Mouse (Mus musculus): Measurements from ENCODE around the gene F11r. TPM values are rescaled to one million over a fixed set of nuclear protein-coding genes. Genes with fewer than 3 reads are reported as not detected.

Gene F11r
- polyA plus RNA-seq, 1 experiment: 9.0 TPM

- H3K27ac ChIP-seq (ENCODE audit: insufficient read depth, low read length): no peak overlapping the region
- TF ChIP-seq POLR2A (IDR thresholded peaks at IDR 0.05; ENCODE audit: extremely low read depth, insufficient read depth, low read length) (no peak), CTCF (IDR thresholded peaks at IDR 0.05; ENCODE audit: extremely low read depth, insufficient read depth, low read length) (no peak)
- H3K4me1 ChIP-seq (ENCODE audit: control insufficient read depth, insufficient read depth, low read length): no peaks in the 10 kb centered on the region
- H3K4me3 ChIP-seq (ENCODE audit: insufficient read depth, low read length): peak overlapping the region; percentile 15; the same call in 1 of the 2 replicates
Measured at GRCm38 (mm10) chr1:171477758-171478545, 40.6 kb downstream of the F11r start.

GRCm38 (mm10) chr1:171478968-171479367, 41.6 kb downstream of the F11r start:
- TF ChIP-seq POLR2A (IDR thresholded peaks at IDR 0.05; ENCODE audit: extremely low read depth, insufficient read depth, low read length): no peak
- peak; percentile 85 for TF ChIP-seq CTCF (IDR thresholded peaks at IDR 0.05; ENCODE audit: extremely low read depth, insufficient read depth, low read length)
- Histone ChIP-seq H3K4me1 (ENCODE audit: control insufficient read depth, insufficient read depth, low read length) (no peaks in the 10 kb centered on the region), H3K4me3 (ENCODE audit: insufficient read depth, low read length) (no peak overlapping the region), H3K27ac (ENCODE audit: insufficient read depth, low read length) (no peak overlapping the region)

- Histone ChIP-seq H3K4me1 (ENCODE audit: control insufficient read depth, insufficient read depth, low read length) (no peaks in the 10 kb centered on the region), H3K27ac (ENCODE audit: insufficient read depth, low read length) (no peak overlapping the region), H3K4me3 (ENCODE audit: insufficient read depth, low read length) (no peak overlapping the region)
- no peak for TF ChIP-seq CTCF (IDR thresholded peaks at IDR 0.05; ENCODE audit: extremely low read depth, insufficient read depth, low read length)
- TF ChIP-seq POLR2A (IDR thresholded peaks at IDR 0.05; ENCODE audit: extremely low read depth, insufficient read depth, low read length): no peak
Measured at GRCm38 (mm10) chr1:171494241-171494640, 56.9 kb downstream of the F11r start.

GRCm38 (mm10) chr1:171495371-171495770, 58.0 kb downstream of the F11r start:
- no peak for TF ChIP-seq POLR2A (IDR thresholded peaks at IDR 0.05; ENCODE audit: extremely low read depth, insufficient read depth, low read length)
- TF ChIP-seq CTCF (IDR thresholded peaks at IDR 0.05; ENCODE audit: extremely low read depth, insufficient read depth, low read length): no peak
- H3K27ac ChIP-seq (ENCODE audit: insufficient read depth, low read length): no peak overlapping the region
- no peaks in the 10 kb centered on the region for H3K4me1 ChIP-seq (ENCODE audit: control insufficient read depth, insufficient read depth, low read length)
- no peak overlapping the region for H3K4me3 ChIP-seq (ENCODE audit: insufficient read depth, low read length)

- TF ChIP-seq CTCF (IDR thresholded peaks at IDR 0.05; ENCODE audit: extremely low read depth, insufficient read depth, low read length): no peak
- Histone ChIP-seq H3K4me3 (ENCODE audit: insufficient read depth, low read length) (no peak overlapping the region), H3K4me1 (ENCODE audit: control insufficient read depth, insufficient read depth, low read length) (peaks cover 1% of the 10 kb centered on the region; the same call in 1 of the 2 replicates), H3K27ac (ENCODE audit: insufficient read depth, low read length) (no peak overlapping the region)
Measured at GRCm38 (mm10) chr1:171499856-171500255, 62.5 kb downstream of the F11r start.

- Histone ChIP-seq H3K4me1 (ENCODE audit: control insufficient read depth, insufficient read depth, low read length) (peaks cover 1% of the 10 kb centered on the region; the same call in 1 of the 2 replicates), H3K27ac (ENCODE audit: insufficient read depth, low read length) (no peak overlapping the region), H3K4me3 (ENCODE audit: insufficient read depth, low read length) (no peak overlapping the region)
- TF ChIP-seq CTCF (IDR thresholded peaks at IDR 0.05; ENCODE audit: extremely low read depth, insufficient read depth, low read length): no peak
- TF ChIP-seq POLR2A (IDR thresholded peaks at IDR 0.05; ENCODE audit: extremely low read depth, insufficient read depth, low read length): no peak
Measured at GRCm38 (mm10) chr1:171501016-171501610, 63.8 kb downstream of the F11r start.

- Histone ChIP-seq H3K4me1 (ENCODE audit: control insufficient read depth, insufficient read depth, low read length) (peaks cover 1% of the 10 kb centered on the region; the same call in 1 of the 2 replicates), H3K4me3 (ENCODE audit: insufficient read depth, low read length) (no peak overlapping the region), H3K27ac (ENCODE audit: insufficient read depth, low read length) (no peak overlapping the region)
- TF ChIP-seq CTCF (IDR thresholded peaks at IDR 0.05; ENCODE audit: extremely low read depth, insufficient read depth, low read length) (peak; percentile 47), POLR2A (IDR thresholded peaks at IDR 0.05; ENCODE audit: extremely low read depth, insufficient read depth, low read length) (no peak)
Measured at GRCm38 (mm10) chr1:171501636-171502080, 64.3 kb downstream of the F11r start.

GRCm38 (mm10) chr1:171502388-171503249, 65.3 kb downstream of the F11r start:
- Histone ChIP-seq H3K4me3 (ENCODE audit: insufficient read depth, low read length) (peak overlapping the region; percentile 83; the same call in 1 of the 2 replicates), H3K4me1 (ENCODE audit: control insufficient read depth, insufficient read depth, low read length) (peaks cover 1% of the 10 kb centered on the region; the same call in 1 of the 2 replicates), H3K27ac (ENCODE audit: insufficient read depth, low read length) (no peak overlapping the region)
- TF ChIP-seq CTCF (IDR thresholded peaks at IDR 0.05; ENCODE audit: extremely low read depth, insufficient read depth, low read length): peak; percentile 42
- TF ChIP-seq POLR2A (IDR thresholded peaks at IDR 0.05; ENCODE audit: extremely low read depth, insufficient read depth, low read length): no peak

- H3K4me1 ChIP-seq (ENCODE audit: control insufficient read depth, insufficient read depth, low read length): peaks cover 1% of the 10 kb centered on the region; the same call in 1 of the 2 replicates
- H3K4me3 ChIP-seq (ENCODE audit: insufficient read depth, low read length): peak within 1 kb of the TSS; percentile 83
- TF ChIP-seq POLR2A (IDR thresholded peaks at IDR 0.05; ENCODE audit: extremely low read depth, insufficient read depth, low read length) (no peak; the same call in 1 of the 2 replicates), CTCF (IDR thresholded peaks at IDR 0.05; ENCODE audit: extremely low read depth, insufficient read depth, low read length) (peak; percentile 33; the same call in 1 of the 2 replicates)
- H3K27ac ChIP-seq (ENCODE audit: insufficient read depth, low read length): peak within 1 kb of the TSS; percentile 24
Measured at GRCm38 (mm10) chr1:171503250-171503591, 65.9 kb downstream of the F11r start, which contains the start of gene Alyref2. Gene Alyref2, plus strand, starts transcription at chr1:171503478.

Data from cortical plate, adult 2 months (tissue).